Mouse (Mus musculus): ENCODE data around the gene Galk2. TPM values are rescaled to one million over a fixed set of nuclear protein-coding genes. Genes with fewer than 3 reads are reported as not detected.

Galk2 gene
- polyA plus RNA-seq, 1 experiment from 2014 or later = 26.8 TPM

- Histone ChIP-seq H3K27ac (no peak overlapping the region), H3K27me3 (no peaks in the 10 kb centered on the region), H3K9me3 (replicated peaks) (no peaks in the 10 kb centered on the region), H3K4me1 (replicated peaks) (peaks cover 7% of the 10 kb centered on the region; the same call in 1 of the 2 replicates), H3K36me3 (no peaks in the 10 kb centered on the region), H3K4me3 (peak overlapping the region; percentile 100), H3K4me2 (peak overlapping the region; percentile 76), H3K9ac (no peak overlapping the region)
- no peak for ATAC-seq (replicated peaks; ENCODE audit: insufficient number of reproducible peaks, insufficient read depth, low FRiP score, low read depth)
- 41% methylated on average over 3 of the region's 3 CpGs for WGBS
These were observed 1.2 kb upstream of the Galk2 start for GRCm38 (mm10) chr2:125857707-125858106.

DNA sequence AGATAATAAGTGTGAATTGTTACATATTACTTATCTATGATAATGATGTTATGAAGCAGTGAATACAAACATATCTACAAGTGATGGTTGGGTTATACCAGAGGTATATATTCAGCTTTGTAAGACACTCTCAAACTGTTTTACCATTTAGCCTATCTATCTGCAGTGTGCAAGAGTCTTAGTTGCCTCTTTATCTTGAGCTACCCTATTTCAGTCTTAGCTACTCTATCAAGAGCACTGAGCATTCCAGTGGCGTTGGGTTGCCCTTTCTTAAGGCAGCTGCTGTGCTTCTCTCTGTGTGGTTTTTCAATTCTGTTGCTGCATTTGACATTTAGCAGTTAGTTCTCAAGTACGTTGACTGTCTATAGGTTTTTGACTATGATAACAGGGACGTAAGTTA lies 4.9 kb downstream of the Galk2 start:
- Histone ChIP-seq H3K9ac (no peak overlapping the region), H3K27ac (no peak overlapping the region), H3K9me3 (replicated peaks) (no peaks in the 10 kb centered on the region), H3K36me3 (no peaks in the 10 kb centered on the region), H3K4me3 (no peak overlapping the region), H3K4me1 (replicated peaks) (peaks cover 5% of the 10 kb centered on the region), H3K4me2 (no peak overlapping the region), H3K27me3 (no peaks in the 10 kb centered on the region)
- 71% methylated on average over 3 of the region's 3 CpGs for WGBS
- no peak for ATAC-seq (replicated peaks; ENCODE audit: insufficient number of reproducible peaks, insufficient read depth, low FRiP score, low read depth)

- no peaks in the 10 kb centered on the region for H3K36me3 ChIP-seq
- WGBS = 71% methylated on average over 1 of the region's 1 CpGs
- H3K9ac ChIP-seq = no peak overlapping the region
- no peak overlapping the region for H3K27ac ChIP-seq
- H3K4me2 ChIP-seq = no peak overlapping the region
- no peaks in the 10 kb centered on the region for H3K27me3 ChIP-seq
- ATAC-seq (replicated peaks; ENCODE audit: insufficient number of reproducible peaks, insufficient read depth, low FRiP score, low read depth) = no peak
- H3K4me3 ChIP-seq = no peak overlapping the region
- no peaks in the 10 kb centered on the region for H3K9me3 ChIP-seq (replicated peaks)
- H3K4me1 ChIP-seq (replicated peaks) = peaks cover 5% of the 10 kb centered on the region
These were observed 5.6 kb downstream of the Galk2 start for GRCm38 (mm10) chr2:125864551-125864950.

GRCm38 (mm10) chr2:125865585-125865984 lies 6.7 kb downstream of the Galk2 start:
- Histone ChIP-seq H3K4me1 (replicated peaks) (peaks cover 5% of the 10 kb centered on the region), H3K27me3 (no peaks in the 10 kb centered on the region), H3K9me3 (replicated peaks) (no peaks in the 10 kb centered on the region), H3K4me2 (peak overlapping the region; percentile 81), H3K36me3 (no peaks in the 10 kb centered on the region), H3K9ac (no peak overlapping the region), H3K27ac (no peak overlapping the region), H3K4me3 (peak overlapping the region; percentile 75)
- ATAC-seq (replicated peaks; ENCODE audit: insufficient number of reproducible peaks, insufficient read depth, low FRiP score, low read depth) = no peak

DNA sequence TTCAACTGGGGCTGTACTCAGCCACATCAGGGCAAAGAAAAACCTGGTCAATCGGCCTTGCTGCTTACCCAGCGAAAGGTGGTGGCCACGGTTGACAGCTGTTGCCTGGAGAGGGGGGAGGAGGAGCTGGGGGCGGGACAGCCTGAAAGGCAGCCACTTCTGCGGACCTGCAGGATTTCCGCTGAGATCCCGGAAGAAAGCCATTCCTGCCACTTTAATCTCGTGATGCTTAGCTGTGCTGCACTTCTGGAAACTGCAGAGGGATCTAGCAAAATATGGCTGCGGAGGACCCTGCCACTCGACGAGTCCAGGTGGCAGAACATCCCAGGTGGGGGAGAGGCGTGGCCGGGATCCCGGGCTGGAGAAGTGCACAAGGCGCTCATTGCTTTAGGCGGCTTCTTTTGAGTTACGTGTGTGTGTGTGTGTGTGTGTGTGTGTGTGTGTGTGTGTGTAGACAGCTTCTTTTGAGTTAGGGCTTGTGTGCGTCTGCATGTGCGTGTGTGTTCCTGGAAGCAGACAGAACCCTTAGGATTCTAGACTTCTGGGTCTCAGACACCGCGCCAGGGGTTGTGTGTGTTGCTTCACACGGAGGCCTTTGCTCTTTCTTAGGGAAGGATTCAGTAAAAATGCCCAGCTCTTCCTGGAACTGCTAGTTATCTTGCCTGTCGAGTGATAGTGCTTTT lies 7.3 kb downstream of the Galk2 start:
- 2% methylated on average over 23 of the region's 23 CpGs for WGBS

GRCm38 (mm10) chr2:125868301-125868700 lies 9.4 kb downstream of the Galk2 start:
- 78% methylated on average over 3 of the region's 3 CpGs for WGBS
- Histone ChIP-seq H3K27ac (no peak overlapping the region), H3K9me3 (replicated peaks) (no peaks in the 10 kb centered on the region), H3K4me2 (no peak overlapping the region), H3K4me1 (replicated peaks) (peaks cover 5% of the 10 kb centered on the region), H3K4me3 (no peak overlapping the region), H3K36me3 (no peaks in the 10 kb centered on the region), H3K9ac (no peak overlapping the region), H3K27me3 (no peaks in the 10 kb centered on the region)
- no peak for ATAC-seq (replicated peaks; ENCODE audit: insufficient number of reproducible peaks, insufficient read depth, low FRiP score, low read depth)

More for the DNA sequence above, 7.3 kb downstream of the Galk2 start:
- Histone ChIP-seq H3K4me2 (peak overlapping the region; percentile 81), H3K9ac (peak overlapping the region; percentile 64), H3K4me1 (replicated peaks) (peaks cover 5% of the 10 kb centered on the region), H3K4me3 (peak overlapping the region; percentile 75), H3K9me3 (replicated peaks) (no peaks in the 10 kb centered on the region), H3K36me3 (no peaks in the 10 kb centered on the region), H3K27ac (peak overlapping the region; percentile 45), H3K27me3 (no peaks in the 10 kb centered on the region)
- peak; percentile 67; the same call in 1 of the 2 replicates for ATAC-seq (replicated peaks; ENCODE audit: insufficient number of reproducible peaks, insufficient read depth, low FRiP score, low read depth)

- no peaks in the 10 kb centered on the region for H3K36me3 ChIP-seq
- no peak overlapping the region for H3K4me2 ChIP-seq
- H3K27ac ChIP-seq = no peak overlapping the region
- H3K4me3 ChIP-seq = no peak overlapping the region
- peaks cover 5% of the 10 kb centered on the region for H3K4me1 ChIP-seq (replicated peaks)
- WGBS = 88% methylated on average over 3 of the region's 3 CpGs
- H3K27me3 ChIP-seq = no peaks in the 10 kb centered on the region
- ATAC-seq (replicated peaks; ENCODE audit: insufficient number of reproducible peaks, insufficient read depth, low FRiP score, low read depth) = no peak
- no peaks in the 10 kb centered on the region for H3K9me3 ChIP-seq (replicated peaks)
- H3K9ac ChIP-seq = no peak overlapping the region
These were observed 11.2 kb downstream of the Galk2 start for GRCm38 (mm10) chr2:125870159-125870558.

GRCm38 (mm10) chr2:125885891-125886576 lies 27.1 kb downstream of the Galk2 start:
- no peaks in the 10 kb centered on the region for H3K4me1 ChIP-seq (replicated peaks)
- no peak overlapping the region for H3K4me2 ChIP-seq
- H3K9me3 ChIP-seq (replicated peaks) = no peaks in the 10 kb centered on the region
- H3K27ac ChIP-seq = no peak overlapping the region
- ATAC-seq (replicated peaks; ENCODE audit: insufficient number of reproducible peaks, insufficient read depth, low FRiP score, low read depth) = no peak
- H3K27me3 ChIP-seq = no peaks in the 10 kb centered on the region
- 0 out of 2 replicates have a peak, but pooled peaks cover 4% of the 10 kb centered on the region for H3K36me3 ChIP-seq
- WGBS = 79% methylated on average over 4 of the region's 4 CpGs
- no peak overlapping the region for H3K9ac ChIP-seq
- no peak overlapping the region for H3K4me3 ChIP-seq

GRCm38 (mm10) chr2:125893096-125893495 lies 34.2 kb downstream of the Galk2 start:
- 0 out of 2 replicates have a peak, but pooled peaks cover 4% of the 10 kb centered on the region for H3K36me3 ChIP-seq
- no peaks in the 10 kb centered on the region for H3K27me3 ChIP-seq
- no peak overlapping the region for H3K4me2 ChIP-seq
- no peaks in the 10 kb centered on the region for H3K4me1 ChIP-seq (replicated peaks)
- 42% methylated on average over 6 of the region's 6 CpGs for WGBS
- no peak overlapping the region for H3K4me3 ChIP-seq
- H3K27ac ChIP-seq = no peak overlapping the region
- H3K9me3 ChIP-seq (replicated peaks) = no peaks in the 10 kb centered on the region
- ATAC-seq (replicated peaks; ENCODE audit: insufficient number of reproducible peaks, insufficient read depth, low FRiP score, low read depth) = no peak
- H3K9ac ChIP-seq = no peak overlapping the region

- Histone ChIP-seq H3K9ac (no peak overlapping the region), H3K36me3 (no peaks in the 10 kb centered on the region), H3K4me1 (replicated peaks) (no peaks in the 10 kb centered on the region), H3K4me2 (no peak overlapping the region), H3K9me3 (replicated peaks) (no peaks in the 10 kb centered on the region), H3K4me3 (no peak overlapping the region), H3K27ac (no peak overlapping the region), H3K27me3 (no peaks in the 10 kb centered on the region)
- 84% methylated on average over 4 of the region's 4 CpGs for WGBS
- no peak for ATAC-seq (replicated peaks; ENCODE audit: insufficient number of reproducible peaks, insufficient read depth, low FRiP score, low read depth)
These were observed 36.2 kb downstream of the Galk2 start for GRCm38 (mm10) chr2:125895099-125895498.

DNA sequence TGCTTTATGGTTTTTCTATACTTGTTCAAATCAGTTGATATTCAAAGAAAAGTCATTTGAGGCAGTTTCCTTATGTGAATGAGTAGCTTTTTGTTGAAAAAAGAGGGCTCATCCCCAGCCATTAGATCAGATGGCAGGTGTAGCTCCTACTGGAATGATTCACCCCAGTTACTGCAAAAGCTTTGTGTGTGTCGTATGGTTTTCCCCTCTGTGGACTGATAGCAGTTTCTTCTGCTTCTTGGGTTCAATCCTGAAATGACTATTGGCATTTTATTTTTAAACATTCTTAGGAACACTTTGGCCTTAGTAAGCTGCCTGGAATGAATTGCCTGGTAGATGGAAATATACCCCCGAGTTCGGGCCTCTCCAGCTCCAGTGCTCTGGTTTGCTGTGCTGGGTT lies 37.4 kb downstream of the Galk2 start:
- WGBS = 83% methylated on average over 3 of the region's 3 CpGs
- H3K4me1 ChIP-seq (replicated peaks) = 0 out of 2 replicates have a peak, but pooled peaks cover 4% of the 10 kb centered on the region
- no peak overlapping the region for H3K4me3 ChIP-seq
- no peak overlapping the region for H3K4me2 ChIP-seq
- no peaks in the 10 kb centered on the region for H3K9me3 ChIP-seq (replicated peaks)
- no peak overlapping the region for H3K9ac ChIP-seq
- no peak overlapping the region for H3K27ac ChIP-seq
- H3K36me3 ChIP-seq = no peaks in the 10 kb centered on the region
- no peaks in the 10 kb centered on the region for H3K27me3 ChIP-seq
- ATAC-seq (replicated peaks; ENCODE audit: insufficient number of reproducible peaks, insufficient read depth, low FRiP score, low read depth) = no peak

Data from heart, embryonic 15.5 days (tissue).